Mouse (Mus musculus) forebrain, postnatal 0 days (tissue): Measurements from ENCODE around the gene Mapk1ip1l. TPM values are rescaled to one million over a fixed set of nuclear protein-coding genes. Genes with fewer than 3 reads are reported as not detected.
A peak's percentile ranks its signal among the peaks of the same experiment; 100 is the strongest.

Experiments
- ATAC-seq: fragments of 200-750 bp; cut with Nextera tagmentation; 2 replicates; pipeline ENCODE4 v1.8.0; 2017; ENCODE audit warnings: mild to moderate bottlenecking, moderate library complexity
- DNase-seq: peaks from one replicate; pipeline ENCODE4 v3.0.0-alpha.2; 2015
- H3K27ac ChIP-seq: fragments of 300-500 bp; sonication (generic); 2 replicates; pipeline ENCODE4 v1.5.1; 2014; ENCODE audit warnings: low read depth, mild to moderate bottlenecking, antibody characterized with exemption, low read length, moderate library complexity, mixed read lengths
- H3K27me3 ChIP-seq: fragments of 300-500 bp; sonication (generic); 2 replicates; pipeline ENCODE4 v1.6.1; 2014; ENCODE audit warnings: mild to moderate bottlenecking, low read length, mixed read lengths; ENCODE audit not compliant: insufficient read depth
- H3K36me3 ChIP-seq: fragments of 300-500 bp; sonication (generic); 2 replicates; pipeline ENCODE4 v1.6.1; 2014; ENCODE audit warnings: mild to moderate bottlenecking, moderate library complexity; ENCODE audit not compliant: insufficient read depth
- H3K4me1 ChIP-seq: fragments of 300-500 bp; sonication (generic); 2 replicates; pipeline ENCODE4 v1.6.1; 2014; ENCODE audit warnings: antibody characterized with exemption; ENCODE audit not compliant: insufficient read depth
- H3K4me2 ChIP-seq: fragments of 300-500 bp; sonication (generic); 2 replicates; pipeline ENCODE4 v1.6.1; 2014; ENCODE audit warnings: low read depth, mild to moderate bottlenecking, moderate library complexity
- H3K4me3 ChIP-seq: fragments of 300-500 bp; sonication (generic); 2 replicates; pipeline ENCODE4 v1.5.1; 2014; ENCODE audit warnings: low read depth, low read length, mixed read lengths
- H3K9ac ChIP-seq: fragments of 300-500 bp; sonication (generic); 2 replicates; pipeline ENCODE4 v1.6.1; 2014; ENCODE audit warnings: mild to moderate bottlenecking
- H3K9me3 ChIP-seq: fragments of 300-500 bp; sonication (generic); 2 replicates; pipeline ENCODE4 v1.6.1; 2016; ENCODE audit warnings: low read length
- CTCF ChIP-seq: sonication (generic); IDR thresholded peaks from 2 replicates; pipeline ENCODE4 v1.5.1; 2016; ENCODE audit warnings: antibody characterized with exemption, control low read depth, low read depth
- WGBS: fragments of 180-500 bp; shearing (Covaris S2); extraction: QIAGEN DNeasy Blood & Tissue Kit; methylation state at CpG from one replicate; pipeline ENCODE4 v1.1.7; 2014; 5-methylcytosine and 5-hydroxymethylcytosine counted together
- polyA plus RNA-seq: library from polyadenylated mRNA; unstranded; fragments of >200 nt; fragmentation: Nextera tagmentation; extraction: Ambion mirVana; gene quantifications from 2 replicates; pipeline ENCODE4 v1.2.1, GENCODE M21; 2015
- total RNA-seq: library from RNA; depleted of rRNA; stranded (reverse); fragments of >200 nt; gene quantifications from 2 replicates; pipeline ENCODE4 v1.2.3, GENCODE M21; 2014

Mapk1ip1l gene
- total and polyA plus RNA-seq, 2 experiments from 2014 or later = 36.7 to 60.4 TPM

DNA sequence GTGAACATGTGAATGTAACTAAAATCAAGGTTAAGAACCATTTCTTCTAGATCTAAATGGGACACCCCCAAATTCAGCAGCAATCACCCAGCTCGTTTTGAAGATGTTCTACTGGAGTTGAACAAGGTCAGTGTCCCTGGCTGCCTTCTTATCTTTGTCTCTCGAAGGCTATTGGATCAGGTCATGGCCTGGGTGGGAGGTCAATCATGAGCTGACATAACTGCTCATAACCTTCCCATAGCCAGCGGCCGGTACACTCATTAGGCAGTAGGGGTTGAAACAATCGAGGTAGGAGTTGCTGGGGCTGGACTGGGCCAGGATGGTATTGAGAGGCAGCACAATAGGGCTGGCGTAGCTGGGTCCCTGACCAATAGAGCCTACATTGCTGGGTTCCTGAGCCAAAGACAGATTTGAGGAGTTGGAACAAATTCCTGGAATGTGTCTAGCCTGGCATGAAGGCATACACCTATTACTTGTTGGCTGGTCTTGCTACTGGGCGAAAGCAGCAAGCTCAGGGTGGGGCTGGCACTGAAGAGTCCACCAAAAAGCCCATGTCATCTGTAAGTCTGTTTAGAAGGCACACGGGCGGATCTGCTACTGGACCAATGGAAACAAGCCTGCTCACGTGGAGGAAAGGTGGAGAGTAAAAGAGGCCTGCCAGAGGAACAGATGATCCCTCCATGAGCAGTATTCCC lies 42.3 kb downstream of the Mapk1ip1l start:
- DNase-seq = no peak
- no peak for ATAC-seq
- Histone ChIP-seq H3K4me2 (no peak overlapping the region), H3K9me3 (no peaks in the 10 kb centered on the region), H3K9ac (no peak overlapping the region), H3K4me1 (no peaks in the 10 kb centered on the region), H3K27ac (no peak overlapping the region), H3K4me3 (no peak overlapping the region), H3K36me3 (no peaks in the 10 kb centered on the region), H3K27me3 (no peaks in the 10 kb centered on the region)
- 80% methylated on average over 10 of the region's 10 CpGs for WGBS
- no peak for TF ChIP-seq CTCF

- no peaks in the 10 kb centered on the region for H3K27me3 ChIP-seq
- H3K9ac ChIP-seq = no peak overlapping the region
- no peak overlapping the region for H3K4me3 ChIP-seq
- H3K36me3 ChIP-seq = no peaks in the 10 kb centered on the region
- TF ChIP-seq CTCF = no peak
- no peak overlapping the region for H3K4me2 ChIP-seq
- H3K27ac ChIP-seq = no peak overlapping the region
- DNase-seq (no peak), ATAC-seq (peak; percentile 81)
- no peaks in the 10 kb centered on the region for H3K9me3 ChIP-seq
- WGBS = 38% methylated on average over 4 of the region's 4 CpGs
- H3K4me1 ChIP-seq = no peaks in the 10 kb centered on the region
These were observed 43.8 kb downstream of the Mapk1ip1l start for GRCm38 (mm10) chr14:47341811-47342291.

DNA sequence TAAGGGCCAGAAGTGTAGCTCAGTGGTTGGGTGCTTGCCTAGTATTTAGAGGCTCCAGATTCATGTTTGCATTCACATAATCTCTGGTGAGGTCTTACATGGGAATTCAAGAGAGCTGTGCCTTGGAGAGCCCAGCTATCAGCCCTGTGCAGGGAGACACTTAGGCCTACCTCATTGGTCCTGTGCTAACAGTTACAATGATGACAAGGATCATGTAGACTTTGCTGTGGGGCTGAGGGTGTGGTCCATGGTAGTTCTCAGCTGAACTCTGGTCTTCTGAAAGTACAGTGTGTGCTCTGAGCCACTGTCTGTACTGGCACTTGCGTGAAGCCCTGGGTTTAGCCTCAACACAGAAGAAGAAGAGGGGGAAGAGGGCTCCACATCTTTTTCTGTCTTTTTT lies 48.6 kb downstream of the Mapk1ip1l start:
- TF ChIP-seq CTCF = no peak
- Histone ChIP-seq H3K9ac (no peak overlapping the region), H3K27ac (no peak overlapping the region), H3K4me2 (no peak overlapping the region), H3K4me1 (no peaks in the 10 kb centered on the region), H3K9me3 (no peaks in the 10 kb centered on the region), H3K27me3 (no peaks in the 10 kb centered on the region), H3K36me3 (no peaks in the 10 kb centered on the region), H3K4me3 (no peak overlapping the region)
- DNase-seq (no peak), ATAC-seq (no peak)
- WGBS = 93% methylated on average over 1 of the region's 1 CpGs

DNA sequence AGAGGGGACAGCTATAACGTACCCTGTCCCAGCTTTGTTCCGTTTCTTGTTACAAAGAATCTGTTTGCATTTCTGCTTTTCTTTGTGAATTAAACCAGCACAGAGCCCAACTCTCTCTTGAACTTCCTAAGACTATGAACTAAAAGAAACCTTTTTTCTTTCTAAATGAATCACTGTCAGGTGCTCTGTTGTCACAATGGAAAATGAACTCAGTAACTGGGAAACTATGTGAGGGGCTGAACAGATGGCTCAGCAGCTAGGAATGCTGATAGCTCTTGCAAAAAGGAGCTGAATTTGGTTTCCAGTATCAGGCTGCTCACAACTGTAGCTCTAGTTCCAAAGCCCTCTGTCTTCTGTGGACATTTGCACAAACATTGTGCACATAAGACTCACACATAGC lies 52.9 kb downstream of the Mapk1ip1l start:
- Histone ChIP-seq H3K36me3 (no peaks in the 10 kb centered on the region), H3K4me3 (no peak overlapping the region), H3K4me2 (no peak overlapping the region), H3K9ac (no peak overlapping the region), H3K4me1 (no peaks in the 10 kb centered on the region), H3K27ac (no peak overlapping the region), H3K27me3 (no peaks in the 10 kb centered on the region), H3K9me3 (no peaks in the 10 kb centered on the region)
- no peak for TF ChIP-seq CTCF
- ATAC-seq (no peak), DNase-seq (no peak)
- WGBS = 57% methylated on average over 2 of the region's 2 CpGs

GRCm38 (mm10) chr14:47352272-47352671 lies 54.2 kb downstream of the Mapk1ip1l start:
- no peak overlapping the region for H3K9ac ChIP-seq
- no peaks in the 10 kb centered on the region for H3K9me3 ChIP-seq
- H3K4me2 ChIP-seq = no peak overlapping the region
- H3K27ac ChIP-seq = no peak overlapping the region
- 91% methylated on average over 10 of the region's 10 CpGs for WGBS
- ATAC-seq (no peak), DNase-seq (no peak)
- no peak overlapping the region for H3K4me3 ChIP-seq
- no peaks in the 10 kb centered on the region for H3K4me1 ChIP-seq
- H3K27me3 ChIP-seq = no peaks in the 10 kb centered on the region
- no peak for TF ChIP-seq CTCF
- no peaks in the 10 kb centered on the region for H3K36me3 ChIP-seq

DNA sequence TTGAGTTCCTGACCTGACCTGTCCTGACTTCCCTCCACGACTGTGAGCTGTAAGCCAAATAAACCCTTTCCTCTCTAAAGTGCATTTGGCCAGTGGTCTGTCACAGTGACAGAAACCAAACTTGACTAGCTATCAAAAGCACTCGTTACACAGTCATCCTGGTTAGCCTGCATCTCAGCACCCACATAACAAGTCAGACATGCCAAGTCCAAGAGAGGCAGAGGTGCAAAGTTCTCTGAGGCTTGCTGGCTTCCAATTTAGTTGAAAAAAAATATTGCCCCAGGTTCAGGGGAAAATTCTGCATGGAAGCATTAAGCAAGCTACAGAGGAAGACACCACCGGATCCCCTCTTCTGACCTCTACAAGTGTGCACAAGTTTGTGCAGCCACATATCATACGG lies 55.2 kb downstream of the Mapk1ip1l start:
- Histone ChIP-seq H3K4me2 (no peak overlapping the region), H3K36me3 (no peaks in the 10 kb centered on the region), H3K9ac (no peak overlapping the region), H3K27me3 (no peaks in the 10 kb centered on the region), H3K4me3 (no peak overlapping the region), H3K4me1 (no peaks in the 10 kb centered on the region), H3K27ac (no peak overlapping the region), H3K9me3 (no peaks in the 10 kb centered on the region)
- 86% methylated on average over 4 of the region's 4 CpGs for WGBS
- ATAC-seq = no peak
- no peak for TF ChIP-seq CTCF
- DNase-seq = no peak

DNA sequence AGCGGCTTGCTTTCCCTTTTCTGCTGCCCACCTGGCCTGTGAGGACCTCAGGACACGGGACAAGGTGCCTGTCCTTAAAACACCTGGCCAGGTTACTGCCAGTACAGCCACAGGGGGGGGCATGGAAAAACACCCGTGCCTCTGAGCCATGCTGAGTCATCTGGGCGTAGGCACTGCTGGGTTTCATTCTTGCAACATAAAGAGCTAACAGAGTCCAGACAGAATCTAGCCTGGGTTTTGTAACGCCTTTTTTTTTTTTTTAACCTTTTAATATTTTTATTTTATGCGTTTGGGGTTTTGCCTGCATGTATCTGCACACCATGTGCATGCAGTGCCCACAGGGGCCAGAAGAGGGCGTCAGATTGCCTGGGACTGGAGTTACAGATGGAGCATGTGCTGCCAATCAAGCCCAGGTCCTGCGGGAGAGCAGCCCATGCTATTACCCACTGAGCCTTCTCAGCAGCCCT lies 56.1 kb downstream of the Mapk1ip1l start:
- DNase-seq (no peak), ATAC-seq (no peak)
- no peaks in the 10 kb centered on the region for H3K9me3 ChIP-seq
- H3K4me1 ChIP-seq = no peaks in the 10 kb centered on the region
- no peak overlapping the region for H3K4me3 ChIP-seq
- H3K27me3 ChIP-seq = no peaks in the 10 kb centered on the region
- no peak overlapping the region for H3K4me2 ChIP-seq
- H3K9ac ChIP-seq = no peak overlapping the region
- H3K27ac ChIP-seq = no peak overlapping the region
- 0 out of 2 replicates have a peak, but pooled peaks have one; percentile 32 for TF ChIP-seq CTCF
- WGBS = 71% methylated on average over 8 of the region's 8 CpGs
- H3K36me3 ChIP-seq = no peaks in the 10 kb centered on the region
